15 mouse cellular contexts compared by ENCODE assay signal in genomic region chr8:47021135-47021555, GRCm38 (mm10). TPM values are rescaled to one million over a fixed set of nuclear protein-coding genes. Genes with fewer than 3 reads are reported as not detected.
DNase-seq lines count a peak whose midpoint lies in the region; ATAC-seq and TF ChIP-seq lines count a peak whose summit lies in the region.
"Had no signal": no experiment of that assay in that cellular context is flagged by ENCODE, and none has a peak within 500 bp of the region (broad histone marks: within the 10 kb centered on the region; RNA-seq: fewer than 3 reads in every experiment).

No protein-coding gene starts in this region.

- no peak overlapping the region for H3K9ac ChIP-seq in hindbrain, embryonic 14.5 days
- H3K9ac ChIP-seq in hindbrain, embryonic 11.5 days (ENCODE audit: low read depth, low read length), result no peak overlapping the region
- no peak overlapping the region for H3K9ac ChIP-seq in midbrain, postnatal 0 days (replicated peaks; ENCODE audit: low read length, poor library complexity, severe bottlenecking)
- no peak overlapping the region for H3K9ac ChIP-seq in embryonic facial prominence, embryonic 14.5 days (ENCODE audit: low read depth, low read length)
- H3K9ac ChIP-seq: neural tube, embryonic 12.5 days had no signal

- no peak overlapping the region for H3K4me2 ChIP-seq in hindbrain, embryonic 14.5 days (replicated peaks)
- no peak overlapping the region for H3K4me2 ChIP-seq in hindbrain, embryonic 11.5 days (replicated peaks; ENCODE audit: low read depth, low read length)
- H3K4me2 ChIP-seq in midbrain, postnatal 0 days (ENCODE audit: low read depth, low read length, poor library complexity, severe bottlenecking), result no peak overlapping the region
- H3K4me2 ChIP-seq in embryonic facial prominence, embryonic 14.5 days (ENCODE audit: low read depth, low read length), result no peak overlapping the region
- H3K4me2 ChIP-seq: heart, embryonic 11.5 days; neural tube, embryonic 12.5 days had no signal

- 78% methylated on average over 8 of the region's 8 CpGs for WGBS in hindbrain, embryonic 14.5 days
- 79% methylated on average over 8 of the region's 8 CpGs for WGBS in hindbrain, embryonic 11.5 days
- WGBS in midbrain, postnatal 0 days, result 69% methylated on average over 8 of the region's 8 CpGs
- WGBS in midbrain, embryonic 10.5 days, result 80% methylated on average over 8 of the region's 8 CpGs
- WGBS in embryonic facial prominence, embryonic 14.5 days, result 39% methylated on average over 8 of the region's 8 CpGs

- no peak overlapping the region for H3K4me3 ChIP-seq in hindbrain, embryonic 14.5 days (replicated peaks; ENCODE audit: low read length)
- H3K4me3 ChIP-seq in hindbrain, embryonic 11.5 days (ENCODE audit: low read depth, low read length), result no peak overlapping the region
- H3K4me3 ChIP-seq in midbrain, postnatal 0 days (ENCODE audit: low read depth, low read length), result no peak overlapping the region
- no peak overlapping the region for H3K4me3 ChIP-seq in midbrain, embryonic 10.5 days
- H3K4me3 ChIP-seq in embryonic facial prominence, embryonic 14.5 days (ENCODE audit: low read depth, low read length), result no peak overlapping the region
- H3K4me3 ChIP-seq: forebrain, embryonic 10.5 days; neural tube, embryonic 12.5 days had no signal

- ATAC-seq in hindbrain, embryonic 14.5 days (ENCODE audit: low FRiP score), result no peak
- ATAC-seq in hindbrain, embryonic 11.5 days (ENCODE audit: low FRiP score), result no peak
- ATAC-seq in midbrain, postnatal 0 days (ENCODE audit: low FRiP score), result no peak
- ATAC-seq in embryonic facial prominence, embryonic 14.5 days (ENCODE audit: low read depth), result no peak

- H3K27me3 ChIP-seq in hindbrain, embryonic 14.5 days (ENCODE audit: control insufficient read depth, insufficient read depth, low read length), result no peaks in the 10 kb centered on the region
- H3K27me3 ChIP-seq in hindbrain, embryonic 11.5 days (ENCODE audit: control insufficient read depth, insufficient read depth, low read length), result no peaks in the 10 kb centered on the region; the same call in 1 of the 2 replicates
- H3K27me3 ChIP-seq in midbrain, postnatal 0 days (ENCODE audit: insufficient read depth, low read length), result 0 out of 2 replicates have a peak, but pooled peaks cover 3% of the 10 kb centered on the region
- H3K27me3 ChIP-seq in midbrain, embryonic 10.5 days (ENCODE audit: low read depth, poor library complexity, severe bottlenecking), result peaks cover 81% of the 10 kb centered on the region
- H3K27me3 ChIP-seq in embryonic facial prominence, embryonic 14.5 days (replicated peaks; ENCODE audit: control insufficient read depth, insufficient read depth, low read length), result no peaks in the 10 kb centered on the region
- H3K27me3 ChIP-seq: neural tube, embryonic 12.5 days had no signal

- DNase-seq in hindbrain, embryonic 14.5 days (ENCODE audit: low spot score), result peak; percentile 29
- no peak for DNase-seq in hindbrain, embryonic 11.5 days (ENCODE audit: low spot score)
- DNase-seq in midbrain, postnatal 0 days (ENCODE audit: low spot score), result peak; percentile 14
- no peak for DNase-seq in midbrain, embryonic 10.5 days (ENCODE audit: low spot score)
- DNase-seq in embryonic facial prominence, embryonic 14.5 days (ENCODE audit: low spot score), result peak; percentile 73
- DNase-seq in retina, postnatal 1 day, result peak; percentile 17
- no peak for DNase-seq in kidney, adult 9 months
- no peak for DNase-seq in spleen, postnatal 4 days (ENCODE audit: low spot score in 2 of 2)
- DNase-seq: adrenal gland, postnatal 10 days; cerebellum, adult 18-20 months; spleen, adult 18-20 months had no signal

- no peaks in the 10 kb centered on the region for H3K36me3 ChIP-seq in hindbrain, embryonic 14.5 days (replicated peaks; ENCODE audit: control insufficient read depth, insufficient read depth)
- no peaks in the 10 kb centered on the region for H3K36me3 ChIP-seq in hindbrain, embryonic 11.5 days (ENCODE audit: control insufficient read depth, insufficient read depth, low read length)
- no peaks in the 10 kb centered on the region for H3K36me3 ChIP-seq in midbrain, postnatal 0 days (ENCODE audit: insufficient read depth, low read length)
- H3K36me3 ChIP-seq in midbrain, embryonic 10.5 days, result no peaks in the 10 kb centered on the region
- H3K36me3 ChIP-seq in embryonic facial prominence, embryonic 14.5 days (ENCODE audit: control insufficient read depth, insufficient read depth, low read length), result no peaks in the 10 kb centered on the region
- H3K36me3 ChIP-seq: forebrain, embryonic 10.5 days; neural tube, embryonic 12.5 days had no signal

- H3K27ac ChIP-seq in hindbrain, embryonic 14.5 days, result no peak overlapping the region
- H3K27ac ChIP-seq in hindbrain, embryonic 11.5 days (ENCODE audit: low read depth, low read length), result no peak overlapping the region
- no peak overlapping the region for H3K27ac ChIP-seq in midbrain, postnatal 0 days (ENCODE audit: low read depth, low read length)
- H3K27ac ChIP-seq in midbrain, embryonic 10.5 days (replicated peaks), result no peak overlapping the region
- no peak overlapping the region for H3K27ac ChIP-seq in embryonic facial prominence, embryonic 14.5 days (replicated peaks; ENCODE audit: low read depth, low read length)
- H3K27ac ChIP-seq: forebrain, embryonic 10.5 days; neural tube, embryonic 12.5 days had no signal

- no peaks in the 10 kb centered on the region for H3K9me3 ChIP-seq in hindbrain, embryonic 14.5 days (ENCODE audit: control insufficient read depth, low read length)
- H3K9me3 ChIP-seq in hindbrain, embryonic 11.5 days (ENCODE audit: control insufficient read depth, low read length), result no peaks in the 10 kb centered on the region
- no peaks in the 10 kb centered on the region for H3K9me3 ChIP-seq in midbrain, postnatal 0 days (ENCODE audit: low read length)
- no peaks in the 10 kb centered on the region for H3K9me3 ChIP-seq in midbrain, embryonic 10.5 days (replicated peaks)
- H3K9me3 ChIP-seq in embryonic facial prominence, embryonic 14.5 days (ENCODE audit: control insufficient read depth, low read length), result no peaks in the 10 kb centered on the region
- H3K9me3 ChIP-seq: forebrain, embryonic 10.5 days; neural tube, embryonic 12.5 days had no signal

- TF ChIP-seq CTCF in midbrain, postnatal 0 days (IDR thresholded peaks at IDR 0.05), result peak; percentile 54

- H3K4me1 ChIP-seq in hindbrain, embryonic 14.5 days (replicated peaks; ENCODE audit: control insufficient read depth, insufficient read depth, low read length), result no peaks in the 10 kb centered on the region
- H3K4me1 ChIP-seq in hindbrain, embryonic 11.5 days (replicated peaks; ENCODE audit: control insufficient read depth, insufficient read depth, low read length), result no peaks in the 10 kb centered on the region
- H3K4me1 ChIP-seq in midbrain, postnatal 0 days (ENCODE audit: insufficient read depth, low read length), result no peaks in the 10 kb centered on the region
- H3K4me1 ChIP-seq in midbrain, embryonic 10.5 days, result peaks cover 7% of the 10 kb centered on the region
- H3K4me1 ChIP-seq in embryonic facial prominence, embryonic 14.5 days (ENCODE audit: control insufficient read depth, insufficient read depth, low read length), result no peaks in the 10 kb centered on the region

RNA-seq across cellular contexts. Expression of gene Enpp6, which starts 34.5 kb away (rescaled TPM):
- 1.8 and 2.0 TPM in 2 replicates for polyA plus RNA-seq in hindbrain, embryonic 14.5 days (2014; fragmentation: Nextera tagmentation; extraction: Ambion mirVana)
- 0.45 and 0.48 TPM in 2 replicates for polyA plus RNA-seq in hindbrain, embryonic 11.5 days (2014; fragmentation: Nextera tagmentation; extraction: Ambion mirVana)
- 1.9 and 2.1 TPM in 2 replicates for total RNA-seq in midbrain, postnatal 0 days (2014; rRNA removed)
- polyA plus RNA-seq in midbrain, postnatal 0 days (2015; fragmentation: Nextera tagmentation; extraction: Ambion mirVana), result 0.48 and 0.80 TPM in 2 replicates
- polyA plus RNA-seq in midbrain, embryonic 10.5 days (2016; fragmentation: Nextera tagmentation; extraction: Ambion mirVana), result 0.16 and 0.17 TPM in 2 replicates
- polyA plus RNA-seq in embryonic facial prominence, embryonic 14.5 days (2014; fragmentation: Nextera tagmentation; extraction: Ambion mirVana), result 2.5 and 3.1 TPM in 2 replicates
- total RNA-seq: megakaryocyte, adult 5-6 weeks had no signal
- polyA plus RNA-seq: forebrain, embryonic 10.5 days had no signal

Comparison
In these comparisons a context has a peak if more than half of its experiments do, and no peak if none do; other contexts are left out.
1. DNase-seq: peak in hindbrain, embryonic 14.5 days (single experiment), midbrain, postnatal 0 days (single experiment), embryonic facial prominence, embryonic 14.5 days (single experiment) and retina, postnatal 1 day (single experiment); none in hindbrain, embryonic 11.5 days (single experiment), midbrain, embryonic 10.5 days (single experiment), kidney, adult 9 months (single experiment) and spleen, postnatal 4 days (0 of 2).